22 mouse cellular contexts compared by ENCODE assay signal in the genomic region with DNA sequence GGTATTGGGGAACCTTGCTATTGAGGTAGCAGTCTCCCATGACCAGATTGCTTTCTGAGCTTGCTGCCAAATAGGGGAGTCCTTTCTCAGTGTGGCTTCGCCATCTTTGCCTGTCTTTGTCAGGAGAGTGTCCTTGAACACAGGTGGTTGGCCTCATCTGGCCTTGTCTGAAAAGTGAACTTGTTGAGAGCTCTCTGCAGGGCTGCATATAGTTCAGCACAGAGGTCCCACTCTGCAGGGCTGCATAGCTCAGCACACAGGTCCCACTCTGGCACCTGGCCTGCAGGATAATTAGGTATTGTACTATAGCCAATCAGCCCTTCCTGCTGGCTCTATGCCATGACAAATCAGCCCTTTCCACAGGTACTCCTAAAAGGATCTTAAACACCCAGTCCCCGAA. TPM values are rescaled to one million over a fixed set of nuclear protein-coding genes. Genes with fewer than 3 reads are reported as not detected.
DNase-seq lines count a peak whose midpoint lies in the region; ATAC-seq and TF ChIP-seq lines count a peak whose summit lies in the region.
"Had no signal": no experiment of that assay in that cellular context is flagged by ENCODE, and none has a peak within 500 bp of the region (broad histone marks: within the 10 kb centered on the region; RNA-seq: fewer than 3 reads in every experiment).

No protein-coding gene starts in this region.

- H3K27ac ChIP-seq in lung, embryonic 14.5 days (ENCODE audit: low read depth), result no peak overlapping the region
- H3K27ac ChIP-seq: forebrain, embryonic 12.5 days; heart, embryonic 13.5 days; hindbrain, embryonic 15.5 days had no signal

- H3K27me3 ChIP-seq in lung, embryonic 14.5 days (ENCODE audit: insufficient read depth, low read length), result no peaks in the 10 kb centered on the region
- H3K27me3 ChIP-seq: forebrain, embryonic 12.5 days; heart, embryonic 13.5 days; hindbrain, embryonic 15.5 days had no signal

- no peak for TF ChIP-seq POLR2A in lung, adult 2 months (IDR thresholded peaks at IDR 0.05; ENCODE audit: borderline replicate concordance, extremely low read depth, low read depth, low read length)
- no peak for TF ChIP-seq POLR2A in brain, embryonic 14.5 days (IDR thresholded peaks at IDR 0.05; ENCODE audit: borderline replicate concordance, extremely low read depth, insufficient read depth, insufficient read length, poor library complexity, severe bottlenecking)

- no peak overlapping the region for H3K4me2 ChIP-seq in lung, embryonic 14.5 days
- H3K4me2 ChIP-seq: forebrain, embryonic 12.5 days; heart, embryonic 13.5 days; hindbrain, embryonic 15.5 days had no signal

- H3K4me1 ChIP-seq in lung, embryonic 14.5 days (ENCODE audit: insufficient read depth), result no peaks in the 10 kb centered on the region
- H3K4me1 ChIP-seq in lung, adult 2 months (ENCODE audit: control insufficient read depth, insufficient read depth, low read length), result no peaks in the 10 kb centered on the region
- H3K4me1 ChIP-seq: forebrain, embryonic 12.5 days had no signal

- WGBS in lung, embryonic 14.5 days, result 63% methylated on average over 2 of the region's 2 CpGs
- WGBS in lung, adult 2 months, result 74% methylated on average over 2 of the region's 2 CpGs

- ATAC-seq in lung, embryonic 14.5 days (ENCODE audit: insufficient read depth), result no peak; the same call in 1 of the 2 replicates
- ATAC-seq: CD4-positive, CD25-positive, alpha-beta regulatory T cell, adult 4 months; forebrain, embryonic 16.5 days; intestine, embryonic 16.5 days had no signal

- H3K9me3 ChIP-seq in lung, embryonic 14.5 days (ENCODE audit: low read depth, low read length), result no peaks in the 10 kb centered on the region
- H3K9me3 ChIP-seq: forebrain, embryonic 12.5 days; G1E; heart, embryonic 13.5 days; hindbrain, embryonic 15.5 days had no signal

- no peak for TF ChIP-seq CTCF in lung, embryonic 14.5 days (IDR thresholded peaks at IDR 0.05; ENCODE audit: low read depth)
- TF ChIP-seq CTCF in lung, adult 2 months (IDR thresholded peaks at IDR 0.05; ENCODE audit: insufficient read depth, low read length), result no peak
- TF ChIP-seq CTCF in brain, embryonic 14.5 days (IDR thresholded peaks at IDR 0.05; ENCODE audit: borderline replicate concordance, extremely low read depth, insufficient read depth, insufficient read length), result no peak

- no peak overlapping the region for H3K9ac ChIP-seq in lung, embryonic 14.5 days
- H3K9ac ChIP-seq: forebrain, embryonic 12.5 days; heart, embryonic 13.5 days; hindbrain, embryonic 15.5 days had no signal

- H3K4me3 ChIP-seq in lung, embryonic 14.5 days (ENCODE audit: low read depth, low read length), result no peak overlapping the region
- H3K4me3 ChIP-seq in lung, adult 2 months (replicated peaks; ENCODE audit: extremely low read depth, low read depth, low read length), result no peak overlapping the region
- H3K4me3 ChIP-seq: forebrain, embryonic 12.5 days; heart, embryonic 13.5 days; hindbrain, embryonic 15.5 days had no signal

- intact Hi-C loops in heart, postnatal 25 days (cut with DNase I), result no loop called here

- DNase-seq in cerebellum, postnatal 10 days, result peak; percentile 35 to 61
- no peak for DNase-seq in cerebellum, adult 11 months
- peak; percentile 67 for DNase-seq in heart, adult 11 months
- DNase-seq in heart, postnatal 25 days (ENCODE audit: low spot score), result no peak
- DNase-seq in lung, embryonic 14.5 days, result peak; percentile 7
- no peak for DNase-seq in lung, adult 2 months
- peak; percentile 2 for DNase-seq in brain, embryonic 14.5 days (ENCODE audit: low read depth)
- DNase-seq: adrenal gland, postnatal 10 days; B cell, adult 2 months; cerebellum, adult 18-20 months; gastrocnemius, postnatal 14 days; heart, postnatal 36 days had no signal

- H3K36me3 ChIP-seq in lung, embryonic 14.5 days (ENCODE audit: insufficient read depth), result no peaks in the 10 kb centered on the region
- H3K36me3 ChIP-seq: forebrain, embryonic 12.5 days; G1E; heart, embryonic 13.5 days; hindbrain, embryonic 15.5 days had no signal

RNA-seq across cellular contexts. Expression of gene Fam47e, which starts 5.3 kb away (rescaled TPM):
- total RNA-seq in heart, postnatal 25 days (2021), result not detected
- polyA plus RNA-seq in lung, embryonic 14.5 days (2014; fragmentation: Nextera tagmentation; extraction: Ambion mirVana), result 0.18 TPM in 1 of 2 replicates, not detected in the other
- 6.2 and 9.1 TPM in 2 replicates for polyA plus RNA-seq in lung, adult 2 months (2012; rRNA removed)
- polyA plus RNA-seq in brain, embryonic 14.5 days (2012; rRNA removed), result 0.37 and 0.56 TPM in 2 replicates
- total RNA-seq: adrenal gland, postnatal 10 days; gastrocnemius, adult 18-20 months; gastrocnemius, postnatal 14 days; heart, postnatal 36 days had no signal
- polyA plus RNA-seq: CD4-positive, CD25-positive, alpha-beta regulatory T cell, adult 4 months; embryonic facial prominence, embryonic 11.5 days; forebrain, embryonic 12.5 days; G1E; heart, embryonic 13.5 days; hindbrain, embryonic 11.5 days had no signal

RNA-seq across cellular contexts. Expression of gene Stbd1, which starts 42.6 kb away (rescaled TPM):
- 1 to 10 TPM; 1.2 to 1.5 TPM for total RNA-seq in heart, postnatal 25 days (2021)
- 116 and 127 TPM in 2 replicates for polyA plus RNA-seq in lung, embryonic 14.5 days (2014; fragmentation: Nextera tagmentation; extraction: Ambion mirVana)
- 9.7 and 12.9 TPM in 2 replicates for polyA plus RNA-seq in lung, adult 2 months (2012; rRNA removed)
- polyA plus RNA-seq in brain, embryonic 14.5 days (2012; rRNA removed), result 2.0 and 3.7 TPM in 2 replicates
- polyA plus RNA-seq: G1E had no signal

RNA-seq across cellular contexts. Expression of gene Scarb2, which starts 53.6 kb away (rescaled TPM):
- total RNA-seq in heart, postnatal 25 days (2021), result 10 to 100 TPM; 70.5 to 74.6 TPM
- 9.5 and 10.7 TPM in 2 replicates for polyA plus RNA-seq in lung, embryonic 14.5 days (2014; fragmentation: Nextera tagmentation; extraction: Ambion mirVana)
- 55.1 and 59.1 TPM in 2 replicates for polyA plus RNA-seq in lung, adult 2 months (2012; rRNA removed)
- polyA plus RNA-seq in brain, embryonic 14.5 days (2012; rRNA removed), result 57.4 and 71.5 TPM in 2 replicates

Comparison
In these comparisons a context has a peak if more than half of its experiments do, and no peak if none do; other contexts are left out.
1. DNase-seq: peak in cerebellum, postnatal 10 days (2 of 2), heart, adult 11 months (single experiment), lung, embryonic 14.5 days (single experiment) and brain, embryonic 14.5 days (single experiment); none in cerebellum, adult 11 months (single experiment), heart, postnatal 25 days (single experiment) and lung, adult 2 months (single experiment).